Mouse (Mus musculus) brain, embryonic 14.5 days (tissue): ENCODE measurements around the gene Rsph1.

Source experiments
- CTCF ChIP-seq: fragments of 200-500 bp; IDR thresholded peaks from 2 replicates; pipeline ENCODE4 v1.5.1; 2012; ENCODE audit warnings: inconsistent platforms, mild to moderate bottlenecking, moderate library complexity, borderline replicate concordance; ENCODE audit not compliant: insufficient read depth, insufficient read length; ENCODE audit errors: extremely low read depth
- POLR2A ChIP-seq: fragments of 200-500 bp; IDR thresholded peaks from 2 replicates; pipeline ENCODE4 v1.6.1; 2012; ENCODE audit warnings: mild to moderate bottlenecking, inconsistent platforms, borderline replicate concordance; ENCODE audit not compliant: poor library complexity, insufficient read depth, insufficient read length, severe bottlenecking; ENCODE audit errors: extremely low read depth

DNA sequence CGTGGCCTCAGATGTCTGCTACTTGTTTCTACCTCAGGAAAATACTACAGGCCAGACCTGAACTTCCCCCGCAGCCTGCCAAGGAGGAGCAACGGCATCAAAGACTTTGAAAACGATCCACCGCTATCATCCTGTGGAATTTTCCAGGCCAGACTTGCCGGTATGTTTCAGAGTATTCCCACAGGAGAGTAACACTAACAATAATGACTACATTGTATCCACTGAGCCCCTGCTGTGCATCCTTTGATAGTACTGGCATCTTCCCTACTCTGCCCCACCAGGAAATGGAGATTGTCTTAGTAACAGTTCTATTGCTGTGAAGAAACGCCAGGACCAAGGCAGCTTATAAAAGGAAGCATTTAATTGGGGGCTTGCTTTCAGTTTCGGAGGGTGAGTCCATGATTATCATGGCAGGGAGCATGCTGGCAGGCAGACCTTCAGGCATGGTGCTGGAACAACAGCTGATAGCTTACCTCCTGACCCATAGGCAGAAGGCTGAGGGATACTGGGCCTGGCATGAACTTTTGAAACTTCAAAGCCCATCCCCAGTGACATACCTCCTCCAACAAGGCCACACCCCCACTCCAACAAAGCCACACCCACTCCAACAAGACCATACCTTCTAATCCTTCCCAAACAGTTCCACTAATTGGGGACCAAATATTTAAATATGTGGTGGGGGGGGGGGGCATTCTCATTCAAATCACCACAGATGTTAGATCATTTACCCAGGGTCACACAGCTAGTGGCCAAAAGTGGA is 44.8 kb downstream of the Rsph1 start:
- no peak for TF ChIP-seq POLR2A
- no peak for TF ChIP-seq CTCF
